Mouse (Mus musculus) colon, adult 2 months (tissue): ENCODE measurements around the gene Best2. TPM values are rescaled to one million over a fixed set of nuclear protein-coding genes. Genes with fewer than 3 reads are reported as not detected.

Experiments
- polyA plus RNA-seq: library from polyadenylated mRNA; depleted of rRNA; stranded (reverse); fragments of >200 nt; gene quantifications from 2 replicates; pipeline ENCODE4 v1.2.3, GENCODE M21; 2012; rRNA removed

Best2 gene
- polyA plus RNA-seq: 96.2 and 105 TPM in 2 replicates

DNA sequence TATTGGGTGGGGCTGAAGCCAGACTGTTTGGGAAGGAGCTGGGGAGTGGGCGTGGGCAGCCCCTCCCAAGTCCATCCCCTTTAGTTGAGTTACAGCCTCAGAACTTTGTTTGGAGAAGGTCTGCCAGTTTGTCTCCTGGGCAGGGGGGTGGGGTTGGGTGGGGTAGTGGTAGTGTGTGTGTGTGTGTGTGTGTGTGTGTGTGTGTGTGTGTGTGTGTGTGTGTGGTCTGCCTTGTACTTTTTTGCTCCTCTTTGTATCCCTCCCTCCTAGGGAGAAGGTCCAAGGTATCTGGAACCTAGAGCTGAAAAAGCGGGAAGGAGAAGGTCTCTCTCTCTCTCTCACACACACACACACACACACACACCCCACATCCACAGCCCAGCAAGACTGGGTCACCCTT, at the start of gene Best2:
Gene Best2, minus strand, starts transcription at position 101 of the 400 bp plus-strand sequence.

DNA sequence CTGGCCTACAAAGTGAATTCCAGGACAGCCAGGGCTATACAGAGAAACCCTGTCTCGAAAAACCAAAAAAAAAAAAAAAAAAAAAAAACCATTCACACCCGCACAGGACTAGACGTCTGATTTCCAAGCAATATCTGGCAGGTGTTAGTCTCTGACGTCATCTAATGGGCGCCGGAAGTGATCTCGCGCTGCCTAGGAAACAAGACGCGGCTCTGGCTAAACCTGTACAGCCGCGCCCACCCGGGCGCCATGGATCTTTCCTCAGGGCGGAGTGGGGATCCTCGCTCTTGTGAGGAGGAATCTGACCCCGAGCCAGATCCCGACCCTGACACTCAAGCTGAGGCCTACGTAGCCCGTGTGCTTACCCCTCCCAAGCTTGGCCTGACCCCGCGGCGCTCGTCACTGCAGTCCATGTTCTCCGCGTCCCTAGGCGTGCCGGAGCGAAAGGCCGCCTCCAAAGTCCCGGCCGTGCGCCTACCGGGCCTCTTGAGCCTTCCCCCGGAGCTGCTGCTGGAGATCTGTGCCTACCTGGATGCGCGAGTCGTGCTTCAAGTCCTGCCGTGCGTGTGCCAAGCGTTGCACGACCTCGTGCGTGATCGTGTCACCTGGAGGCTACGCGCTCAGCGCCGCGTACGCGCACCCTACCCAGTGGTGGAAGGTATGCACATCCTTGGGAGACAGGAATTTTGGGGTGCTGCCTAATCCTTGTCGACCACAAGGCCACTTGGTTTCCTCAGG, 45.7 kb upstream of the Best2 start, which contains the start of gene Fbxw9:
Gene Fbxw9, plus strand, starts transcription at position 177 of the 738 bp plus-strand sequence.

DNA sequence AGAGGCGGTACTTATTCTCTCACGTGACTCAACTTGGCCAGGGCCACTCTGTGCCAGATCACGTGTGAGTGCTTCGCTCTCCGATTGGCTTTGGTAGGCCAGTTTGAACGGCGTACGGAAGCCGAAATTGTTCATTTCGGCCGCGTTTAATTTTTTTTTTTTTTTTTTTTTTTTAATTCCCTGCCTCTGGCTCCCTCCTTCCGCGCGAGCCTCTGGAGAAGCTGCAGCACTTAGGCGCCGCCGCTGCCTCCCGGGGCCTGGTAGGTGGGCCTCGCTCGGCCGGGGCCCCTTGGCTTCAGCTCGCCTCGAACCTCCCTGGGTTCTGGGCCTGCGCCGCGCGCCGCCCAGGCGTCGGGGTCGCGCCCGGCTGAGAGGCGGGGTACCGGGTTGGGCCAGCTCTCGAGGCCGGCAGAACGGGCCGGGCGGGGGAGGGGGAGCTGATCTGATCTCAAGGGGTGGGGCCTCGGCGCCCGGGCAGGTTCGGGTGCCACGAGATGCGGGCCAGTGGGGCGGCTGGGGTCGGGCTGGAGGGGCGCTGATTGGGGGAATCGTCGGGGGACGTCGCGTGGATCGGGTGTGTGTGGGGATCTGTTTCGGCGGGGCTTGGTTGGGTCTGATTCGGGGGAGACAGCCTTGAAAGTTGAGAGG, 22.5 kb upstream of the Best2 start, which contains the start of gene Tnpo2:
Gene Tnpo2, plus strand, starts transcription at position 198 of the 648 bp plus-strand sequence.

DNA sequence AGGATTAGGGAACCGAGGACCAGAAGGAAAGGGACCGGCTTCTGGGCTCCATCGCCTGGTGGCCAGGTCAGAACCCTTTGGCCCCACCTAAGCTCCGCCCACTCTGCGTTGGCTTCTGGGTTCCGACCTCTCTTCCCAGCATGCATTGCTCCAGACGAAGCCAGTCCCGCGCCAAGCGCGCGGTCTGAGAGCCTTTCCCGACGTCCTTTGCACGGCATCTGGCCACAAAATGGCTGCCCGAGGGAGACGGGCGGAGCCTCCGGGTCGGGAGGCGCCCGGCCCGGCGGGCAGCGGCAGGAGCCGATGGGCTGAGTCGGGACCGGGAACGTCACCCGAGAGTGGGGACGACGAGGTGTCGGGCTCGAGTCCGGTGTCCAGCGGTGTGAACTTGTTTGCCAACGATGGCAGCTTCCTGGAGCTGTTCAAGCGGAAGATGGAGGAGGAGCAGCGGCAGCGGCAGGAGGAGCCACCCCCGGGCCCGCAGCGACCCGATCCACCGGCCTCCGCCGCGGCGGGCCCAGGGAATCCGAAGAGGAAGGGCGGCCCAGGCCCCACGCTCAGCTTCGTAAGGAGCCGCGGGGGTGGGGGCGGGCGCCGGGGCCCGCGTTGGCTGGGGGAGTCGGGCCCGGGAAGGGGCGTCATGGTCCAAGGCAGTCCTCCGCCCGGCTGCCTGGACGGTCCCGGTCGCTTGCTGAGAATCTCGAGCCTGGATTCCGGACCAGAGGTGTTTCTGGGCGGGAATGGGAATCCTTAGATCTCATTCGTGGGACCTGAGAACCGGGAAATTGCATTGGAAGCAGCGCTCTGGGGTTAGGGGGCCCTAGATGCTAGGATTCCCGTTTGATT, 12.6 kb upstream of the Best2 start, which contains the start of gene Trir:
Gene Trir, plus strand, starts transcription at position 154 of the 846 bp plus-strand sequence.

DNA sequence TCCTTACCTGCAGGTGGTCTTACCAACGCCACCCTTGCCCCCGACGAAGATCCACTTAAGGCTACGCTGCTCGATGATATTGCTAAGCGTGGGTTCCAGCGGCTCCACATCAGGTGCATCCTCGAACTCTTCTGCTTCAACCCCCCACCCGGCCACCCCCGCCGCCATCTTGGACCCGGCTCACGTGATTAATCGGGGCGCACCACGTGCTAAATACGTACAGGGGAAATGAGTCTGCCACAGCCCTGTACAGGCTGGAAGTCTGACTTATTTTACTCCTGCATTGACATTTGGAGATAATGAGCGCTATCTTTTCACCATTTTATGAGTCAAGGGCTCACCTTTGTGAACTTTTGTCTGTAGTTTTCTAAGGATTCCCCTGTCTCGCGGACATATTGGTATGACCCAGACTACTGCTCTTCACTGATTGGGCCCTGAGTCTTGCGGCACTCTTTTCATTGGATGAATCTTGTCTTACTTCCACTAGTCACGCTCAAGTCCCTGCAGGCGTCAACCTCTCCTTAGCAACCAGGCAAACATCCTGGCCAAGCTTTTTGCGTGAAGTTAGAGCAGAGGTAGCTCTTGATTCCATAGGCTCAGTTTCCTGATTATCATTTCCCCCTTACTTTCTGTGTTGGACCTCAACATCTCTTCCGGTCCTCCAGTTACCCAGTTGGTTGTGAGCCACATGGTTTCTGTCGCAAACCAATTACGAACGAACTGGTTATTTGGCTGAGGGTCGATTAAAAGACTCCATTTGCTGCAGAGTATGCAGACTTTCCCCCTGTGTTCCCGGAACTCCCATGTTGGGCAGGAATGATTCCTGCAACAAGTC, 11.0 kb upstream of the Best2 start, which contains the start of gene Asna1:
Gene Asna1, minus strand, starts transcription at position 184 of the 835 bp plus-strand sequence.

DNA sequence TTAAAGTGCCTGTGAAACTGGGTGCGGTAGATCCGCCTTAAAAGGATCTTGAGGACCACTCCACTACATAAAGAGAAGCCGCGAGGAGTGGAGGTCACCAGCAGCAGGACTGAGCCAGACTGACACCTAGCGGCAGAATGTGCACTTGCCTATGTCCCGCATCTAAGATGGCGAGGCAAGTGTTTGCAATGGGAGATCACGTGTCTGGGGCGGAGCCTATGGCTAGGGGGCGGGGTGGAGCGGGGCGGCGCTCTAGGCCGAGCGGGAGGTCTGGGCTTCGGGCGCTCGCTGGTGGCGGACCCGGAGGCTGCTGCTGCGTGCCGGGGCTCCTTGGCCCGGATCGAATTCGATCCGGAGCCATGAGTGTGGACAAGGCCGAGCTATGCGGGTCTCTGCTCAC, 24.0 kb downstream of the Best2 start, which contains the start of gene Hook2:
Gene Hook2, plus strand, starts transcription at position 255 of the 400 bp plus-strand sequence.

DNA sequence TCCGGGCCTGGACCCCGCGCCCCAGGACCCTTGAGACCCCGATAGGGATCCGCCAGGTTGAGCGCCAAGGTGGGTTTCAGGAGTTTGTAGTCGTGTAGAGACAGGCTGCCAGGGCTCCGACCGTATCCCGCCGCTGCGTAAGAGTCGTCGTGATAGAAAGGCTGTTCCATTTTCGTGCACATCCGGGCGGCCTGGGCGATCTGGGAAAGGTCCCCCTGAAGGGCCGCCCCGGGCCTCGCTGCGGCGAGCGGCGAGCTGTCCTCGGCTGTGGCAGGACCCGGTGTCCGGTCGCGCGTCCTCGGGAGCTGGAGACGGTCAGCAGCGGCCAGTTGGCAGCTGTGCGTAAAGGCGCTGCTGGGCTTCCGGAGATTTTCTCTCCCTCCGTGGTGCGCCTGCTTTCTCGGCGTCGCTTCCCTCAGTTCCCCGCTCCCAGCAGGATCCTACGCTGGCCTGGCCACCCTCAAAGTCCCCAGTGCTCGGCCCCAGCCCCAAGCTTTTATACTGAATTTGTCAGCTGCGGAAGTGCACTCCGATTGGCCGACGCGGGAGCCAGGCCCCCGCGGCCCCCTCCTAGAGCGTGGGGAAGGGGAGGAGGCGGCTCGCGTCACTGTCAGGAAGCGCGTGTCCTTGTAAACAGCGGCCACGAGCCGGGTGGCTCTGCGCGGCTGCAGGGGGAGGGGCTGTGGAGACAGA, 35.9 kb downstream of the Best2 start, which contains the start of gene Junb:
Gene Junb, minus strand, starts transcription at position 471 of the 693 bp plus-strand sequence.

DNA sequence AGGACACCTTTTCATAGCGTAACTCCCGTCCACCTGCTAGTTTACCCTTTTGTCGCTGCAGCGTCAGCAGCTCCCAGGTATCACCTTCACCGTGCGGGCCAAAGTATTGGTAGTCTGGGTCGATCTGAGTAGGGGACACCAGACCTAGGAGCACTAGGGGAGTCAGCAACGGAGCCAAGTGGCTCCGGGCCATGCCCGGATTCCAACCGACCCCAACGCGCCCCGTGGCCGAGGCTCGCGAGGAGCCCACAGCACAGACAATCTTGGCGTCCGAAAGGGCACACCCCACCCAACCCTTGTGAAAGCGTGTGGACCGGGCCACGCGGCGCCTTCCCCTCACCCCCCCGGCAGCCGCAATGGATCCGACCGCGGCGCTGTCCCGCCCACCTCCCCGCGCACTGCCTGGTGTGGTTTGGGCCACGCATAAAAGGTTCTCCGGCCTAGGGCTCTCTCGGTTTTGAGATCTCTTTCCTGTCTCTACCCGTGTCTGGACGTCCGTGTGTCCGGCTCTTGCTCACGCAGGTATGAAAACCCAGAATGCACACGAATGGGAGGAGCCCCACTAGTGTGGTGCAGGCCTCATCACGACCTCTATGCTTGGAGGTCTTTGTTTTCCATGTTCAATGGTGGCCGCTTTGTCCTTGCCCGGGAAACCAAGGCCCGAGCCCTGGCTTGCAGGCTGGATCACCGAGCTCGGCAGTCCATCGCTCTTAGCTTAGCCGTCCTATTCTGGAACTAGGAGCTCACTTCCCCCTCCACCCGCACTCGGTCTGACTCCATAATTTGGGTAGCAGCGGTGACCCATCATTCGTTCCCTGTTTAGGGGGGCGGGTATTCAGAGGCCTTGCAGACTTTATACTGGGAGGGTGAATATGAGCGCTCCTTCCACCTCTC, 44.8 kb downstream of the Best2 start, which contains the start of the genes Gm49661, Prdx2 and Rnaseh2a:
Gene Gm49661, minus strand, starts transcription at position 193 of the 894 bp plus-strand sequence.
Gene Prdx2, plus strand, starts transcription at position 347 of the 894 bp plus-strand sequence.
Gene Rnaseh2a, minus strand, starts transcription at position 527 of the 894 bp plus-strand sequence.

Other genes starting within 250 kb of the Best2 start
- gene Nfix, start 214.2 kb downstream of the Best2 start, polyA plus RNA-seq: 42.4 and 55.8 TPM in 2 replicates
- 2.1 and 2.9 TPM in 2 replicates for gene Dand5, start 191.7 kb downstream of the Best2 start, polyA plus RNA-seq
- 40.4 and 47.3 TPM in 2 replicates for gene Gadd45gip1, start 183.0 kb downstream of the Best2 start, polyA plus RNA-seq
- 58.2 and 66.6 TPM in 2 replicates for gene Rad23a, start 173.9 kb downstream of the Best2 start, polyA plus RNA-seq
- 162 and 189 TPM in 2 replicates for gene Calr, start 167.6 kb downstream of the Best2 start, polyA plus RNA-seq
- gene Farsa, start 157.5 kb downstream of the Best2 start, polyA plus RNA-seq: 35.1 TPM in 2 replicates
- gene Syce2, start 142.4 kb downstream of the Best2 start, polyA plus RNA-seq: 1.3 and 1.9 TPM in 2 replicates
- 130 and 142 TPM in 2 replicates for gene Gcdh, start 120.6 kb downstream of the Best2 start, polyA plus RNA-seq
- gene Klf1, start 112.6 kb downstream of the Best2 start, polyA plus RNA-seq: 0.23 and 0.28 TPM in 2 replicates
- gene Dnase2a, start 106.0 kb downstream of the Best2 start, polyA plus RNA-seq: 13.5 and 17.0 TPM in 2 replicates
- 1.3 and 1.7 TPM in 2 replicates for gene Mast1, start 77.2 kb downstream of the Best2 start, polyA plus RNA-seq
- gene Rtbdn, start 67.5 kb downstream of the Best2 start, polyA plus RNA-seq: 0.21 and 0.81 TPM in 2 replicates
- gene Gm49661, start 45.1 kb downstream of the Best2 start, polyA plus RNA-seq: not detected in 2 replicates
- gene Prdx2, start 44.9 kb downstream of the Best2 start, polyA plus RNA-seq: 119 and 140 TPM in 2 replicates
- 41.0 and 42.0 TPM in 2 replicates for gene Rnaseh2a, start 44.8 kb downstream of the Best2 start, polyA plus RNA-seq
- gene Junb, start 35.8 kb downstream of the Best2 start, polyA plus RNA-seq: 231 and 249 TPM in 2 replicates
- 43.2 and 50.0 TPM in 2 replicates for gene Hook2, start 23.9 kb downstream of the Best2 start, polyA plus RNA-seq
- gene Asna1, start 10.8 kb upstream of the Best2 start, polyA plus RNA-seq: 110 TPM in 2 replicates
- gene Trir, start 12.3 kb upstream of the Best2 start, polyA plus RNA-seq: 108 and 150 TPM in 2 replicates
- gene Tnpo2, start 22.4 kb upstream of the Best2 start, polyA plus RNA-seq: 53.8 and 59.8 TPM in 2 replicates
- 59.9 and 71.0 TPM in 2 replicates for gene Fbxw9, start 45.5 kb upstream of the Best2 start, polyA plus RNA-seq
- 0.72 TPM in 1 of 2 replicates, not detected in the other for gene Gm5741, start 53.5 kb upstream of the Best2 start, polyA plus RNA-seq
- gene Dhps, start 57.2 kb upstream of the Best2 start, polyA plus RNA-seq: 53.6 and 68.0 TPM in 2 replicates
- 87.0 and 110 TPM in 2 replicates for gene Wdr83os, start 66.2 kb upstream of the Best2 start, polyA plus RNA-seq
- gene Wdr83, start 66.8 kb upstream of the Best2 start, polyA plus RNA-seq: 29.5 and 29.6 TPM in 2 replicates
- 70.9 and 73.4 TPM in 2 replicates for gene Man2b1, start 68.7 kb upstream of the Best2 start, polyA plus RNA-seq
- gene Zfp791, start 108.6 kb upstream of the Best2 start, polyA plus RNA-seq: 0.57 and 1.0 TPM in 2 replicates
- gene Cks1brt, start 137.4 kb upstream of the Best2 start, polyA plus RNA-seq: not detected in 2 replicates
- gene Olfr371, start 211.5 kb upstream of the Best2 start, polyA plus RNA-seq: not detected in 2 replicates